Mouse (Mus musculus): ENCODE measurements around the gene Rtl10. TPM values are rescaled to one million over a fixed set of nuclear protein-coding genes. Genes with fewer than 3 reads are reported as not detected.

Rtl10 gene
- total RNA-seq (2022) = 1 to 10 TPM; 3.5 to 4.8 (median 4.0) TPM

GRCm38 (mm10) chr16:18498558-18498990 is at the start of gene Rtl10, which contains the start of gene Gnb1l:
Rtl10 (plus strand) TSS chr16:18498901.
Gnb1l (plus strand) TSS chr16:18498713.
- peak; percentile 94 for DNase-seq (ENCODE audit: low spot score)

DNA sequence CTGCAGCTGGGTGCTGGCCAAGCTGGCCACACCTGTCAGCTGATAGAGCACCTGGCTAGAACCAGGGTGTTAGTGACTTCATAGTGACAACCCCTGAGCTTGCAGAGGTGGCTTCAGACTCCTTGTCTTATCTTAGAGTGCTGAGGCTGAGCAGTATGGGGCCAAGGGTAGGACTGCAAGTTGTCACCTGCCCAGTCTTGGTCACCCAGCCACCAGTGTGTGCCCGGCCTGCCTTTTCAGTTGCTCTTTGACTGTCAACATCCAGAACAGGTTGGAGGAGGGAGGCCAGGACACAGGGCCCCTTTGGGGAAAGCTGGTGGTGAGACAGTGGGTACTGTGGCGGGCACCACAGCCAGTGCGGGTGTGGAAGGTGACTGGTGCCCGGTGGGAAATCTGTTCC is 49.7 kb upstream of the Rtl10 start:
- DNase-seq (ENCODE audit: low spot score) = no peak

DNA sequence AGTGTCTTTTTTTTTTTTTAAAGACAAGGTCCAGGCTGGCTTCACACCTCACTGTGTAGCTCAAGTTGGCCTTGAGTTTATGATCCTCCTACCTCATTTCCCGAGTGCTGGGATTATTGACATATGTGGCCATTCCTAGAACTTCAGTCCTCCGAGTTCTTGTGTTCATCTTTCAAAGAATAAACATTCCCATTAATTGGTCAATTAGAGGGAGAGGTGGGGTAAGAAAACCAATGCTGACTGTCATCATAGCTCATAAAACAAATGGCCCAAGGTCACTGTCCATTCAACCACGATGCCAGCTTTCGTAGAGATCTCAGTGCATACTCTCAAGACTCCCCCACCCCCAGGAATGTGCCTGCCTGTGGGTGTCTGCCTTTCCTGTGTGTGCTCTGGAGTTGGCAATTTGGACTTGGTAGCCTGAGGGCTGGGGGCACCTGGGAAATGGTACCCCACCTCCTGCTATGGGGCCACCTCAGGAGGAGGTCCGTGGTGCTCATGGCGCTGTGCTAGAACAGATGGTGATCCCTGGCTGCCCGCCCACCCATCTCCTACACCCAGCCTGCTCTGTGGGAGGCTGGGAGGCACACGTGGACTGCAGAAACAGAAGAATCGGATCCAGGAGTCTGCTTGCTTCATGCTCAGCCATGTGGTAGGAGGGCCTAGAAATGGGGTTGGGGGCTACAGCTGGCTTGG is 47.1 kb upstream of the Rtl10 start:
- no peak for DNase-seq (ENCODE audit: low spot score)

DNA sequence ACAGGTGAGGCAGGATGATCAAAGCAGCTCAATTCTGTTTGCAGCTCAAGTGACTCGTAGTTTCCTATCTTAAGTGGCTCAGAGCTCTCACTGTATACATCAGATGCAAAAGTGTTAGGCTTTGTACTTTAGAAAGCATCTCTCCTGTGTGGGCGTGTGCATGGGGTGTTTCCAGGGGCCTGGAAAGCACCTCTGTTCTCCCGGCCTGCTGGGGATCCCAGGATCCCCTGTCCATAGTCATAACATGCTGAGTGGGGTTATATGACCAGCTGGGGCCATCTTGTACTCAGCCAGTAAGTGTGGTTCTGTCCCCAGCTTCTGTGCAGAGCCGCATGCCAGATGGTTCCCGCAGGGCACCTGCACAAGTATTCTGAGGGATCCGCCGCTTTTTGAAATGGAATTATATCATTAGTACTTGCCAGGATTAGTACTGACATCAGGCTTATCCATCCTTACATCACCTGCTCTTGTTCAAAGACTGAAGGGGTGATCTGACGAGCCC is 46.3 kb upstream of the Rtl10 start:
- no peak for DNase-seq (ENCODE audit: low spot score)

DNA sequence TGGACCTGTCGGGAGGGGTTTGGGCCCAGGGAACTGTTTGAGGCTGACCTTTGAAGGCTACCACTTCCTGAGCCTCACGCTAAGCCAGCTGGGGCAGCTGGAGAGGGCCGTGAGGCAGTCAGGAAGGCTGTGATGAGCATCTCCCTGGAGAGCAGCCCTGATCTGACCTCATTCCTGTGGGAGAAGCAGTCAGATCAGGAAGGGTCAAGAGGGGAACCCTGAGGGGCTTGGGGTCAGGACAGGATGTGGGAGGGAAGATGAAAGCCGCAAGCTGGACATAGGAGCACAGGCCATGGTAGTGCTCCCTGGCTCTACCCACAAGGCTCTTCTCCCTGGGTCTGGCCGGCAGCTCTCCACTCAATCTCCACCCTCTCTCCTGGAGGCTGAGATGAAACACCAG is 44.9 kb upstream of the Rtl10 start:
- no peak for DNase-seq (ENCODE audit: low spot score)

- DNase-seq (ENCODE audit: low spot score) = no peak
Measured at GRCm38 (mm10) chr16:18455407-18455806, 43.3 kb upstream of the Rtl10 start.

- DNase-seq (ENCODE audit: low spot score) = no peak
Measured at GRCm38 (mm10) chr16:18458661-18459060, 40.0 kb upstream of the Rtl10 start.

DNA sequence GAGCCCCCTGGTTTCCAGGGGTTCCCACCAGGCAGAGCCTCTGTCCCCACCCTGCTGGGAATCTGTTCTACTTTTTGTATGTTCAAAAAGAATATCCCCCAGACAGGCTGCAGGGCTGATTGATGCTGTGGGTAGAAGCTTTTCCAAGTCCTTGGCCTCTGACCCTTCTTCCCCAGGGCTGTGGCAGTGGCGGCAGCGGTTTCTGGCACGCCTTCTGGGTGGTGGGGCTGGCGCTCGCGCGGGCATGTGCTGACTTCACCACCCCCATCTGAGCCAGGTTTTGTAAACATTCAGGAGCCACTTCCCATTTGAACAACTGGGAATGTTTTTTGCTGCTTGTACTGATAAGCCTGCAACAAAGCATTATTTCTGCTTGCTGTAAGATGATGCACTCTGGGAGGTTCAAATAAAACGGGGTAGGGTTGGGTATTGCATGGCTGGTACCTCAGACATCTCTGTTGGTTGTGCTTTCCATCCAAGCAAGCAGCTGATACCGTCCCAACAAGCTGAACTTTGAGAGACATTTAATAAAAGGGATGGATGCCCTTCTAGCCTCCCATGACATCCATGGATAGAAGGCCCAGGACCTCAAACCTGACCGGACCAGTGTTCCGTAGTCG is 39.3 kb upstream of the Rtl10 start:
- no peak for DNase-seq (ENCODE audit: low spot score)

- peak; percentile 51 for DNase-seq (ENCODE audit: low spot score)
Measured at GRCm38 (mm10) chr16:18459955-18460370, 38.7 kb upstream of the Rtl10 start.

- no peak for DNase-seq (ENCODE audit: low spot score)
Measured at GRCm38 (mm10) chr16:18460826-18461225, 37.9 kb upstream of the Rtl10 start.

DNA sequence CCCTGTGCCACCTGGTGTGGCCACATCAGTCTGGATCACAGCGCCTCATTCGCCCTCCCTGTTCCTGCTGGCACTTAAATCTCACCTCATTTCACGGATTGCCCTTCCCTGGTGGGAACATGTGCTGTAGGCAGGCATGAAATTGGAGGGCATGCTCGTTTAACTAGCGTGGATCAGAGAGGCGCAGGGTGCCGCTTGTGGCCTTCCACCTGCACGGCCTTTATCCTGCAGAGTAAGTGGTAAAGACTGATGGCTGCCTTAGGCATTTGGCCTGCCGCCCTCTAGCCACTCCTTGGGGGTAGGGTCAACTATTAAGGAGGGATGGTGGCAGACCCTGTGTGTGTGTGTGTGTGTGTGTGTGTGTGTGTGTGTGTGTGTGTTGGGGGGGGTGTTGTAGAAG is 36.7 kb upstream of the Rtl10 start:
- DNase-seq (ENCODE audit: low spot score) = no peak

GRCm38 (mm10) chr16:18462598-18462997 is 36.1 kb upstream of the Rtl10 start:
- DNase-seq (ENCODE audit: low spot score) = peak; percentile 35

- peak; percentile 64 for DNase-seq (ENCODE audit: low spot score)
Measured at GRCm38 (mm10) chr16:18464271-18464670, 34.4 kb upstream of the Rtl10 start.

GRCm38 (mm10) chr16:18470829-18471228 is 27.9 kb upstream of the Rtl10 start:
- DNase-seq (ENCODE audit: low spot score) = no peak

GRCm38 (mm10) chr16:18471381-18471955 is 27.2 kb upstream of the Rtl10 start:
- DNase-seq (ENCODE audit: low spot score) = no peak

DNA sequence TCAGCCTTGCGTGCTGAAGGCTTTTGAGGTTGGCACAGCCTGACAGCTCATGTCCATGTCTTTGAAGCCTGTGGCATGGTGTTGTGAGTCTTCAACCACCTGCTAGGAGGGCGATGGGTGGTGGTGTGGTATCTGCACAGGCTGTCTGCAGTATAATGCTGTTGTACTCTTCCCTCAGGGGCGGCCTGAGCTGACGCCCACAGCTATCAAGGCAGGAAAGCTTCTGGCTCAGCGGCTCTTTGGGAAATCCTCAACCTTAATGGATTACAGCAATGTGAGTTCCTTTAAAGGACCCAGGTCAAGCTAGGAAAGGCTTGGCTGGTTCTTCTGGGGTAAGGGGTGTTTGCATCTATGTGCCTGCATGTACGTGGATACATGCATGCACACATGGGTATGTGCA is 26.7 kb upstream of the Rtl10 start:
- DNase-seq (ENCODE audit: low spot score) = no peak

DNA sequence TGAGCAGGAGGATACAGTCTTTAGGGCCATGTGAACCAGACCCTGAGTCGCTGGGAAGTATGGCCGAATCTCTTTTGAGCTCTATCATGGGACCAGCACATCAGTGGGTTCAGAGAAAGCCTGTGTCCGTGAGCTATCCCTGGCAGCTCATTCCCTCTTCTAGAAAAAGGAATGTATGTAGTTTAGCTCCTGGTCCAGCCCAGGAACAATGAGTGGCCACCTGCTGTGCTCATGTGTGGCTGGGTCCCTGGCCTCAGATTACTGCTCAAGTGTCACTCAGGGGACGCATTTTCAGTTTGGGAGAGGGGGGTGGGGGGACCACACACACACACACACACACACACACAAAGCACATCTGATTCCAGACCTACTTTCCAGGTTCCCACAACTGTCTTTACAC is 26.3 kb upstream of the Rtl10 start:
- no peak for DNase-seq (ENCODE audit: low spot score)

- DNase-seq (ENCODE audit: low spot score) = no peak
Measured at GRCm38 (mm10) chr16:18472976-18473375, 25.7 kb upstream of the Rtl10 start.

GRCm38 (mm10) chr16:18474021-18474420 is 24.7 kb upstream of the Rtl10 start:
- no peak for DNase-seq (ENCODE audit: low spot score)

DNA sequence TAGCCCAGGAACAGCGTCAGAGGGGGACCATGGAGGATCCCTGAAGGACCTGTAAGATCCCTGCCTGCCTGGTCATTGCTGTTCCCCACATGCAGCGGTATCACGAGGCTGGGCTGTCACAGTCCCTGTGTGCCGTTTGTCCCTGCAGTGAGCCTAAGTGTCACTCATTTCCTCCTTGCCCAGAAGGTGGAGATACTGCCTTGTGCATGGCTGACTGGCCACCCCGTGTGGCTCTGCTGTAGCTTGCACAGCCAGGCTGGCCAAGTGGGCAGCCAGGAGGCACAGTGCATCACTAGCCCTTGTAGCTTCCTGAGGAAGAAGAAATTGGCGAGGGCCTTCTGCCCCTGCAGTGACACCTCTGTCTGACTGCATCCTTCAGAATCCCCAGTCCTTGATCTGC is 20.7 kb upstream of the Rtl10 start:
- no peak for DNase-seq (ENCODE audit: low spot score)

DNA sequence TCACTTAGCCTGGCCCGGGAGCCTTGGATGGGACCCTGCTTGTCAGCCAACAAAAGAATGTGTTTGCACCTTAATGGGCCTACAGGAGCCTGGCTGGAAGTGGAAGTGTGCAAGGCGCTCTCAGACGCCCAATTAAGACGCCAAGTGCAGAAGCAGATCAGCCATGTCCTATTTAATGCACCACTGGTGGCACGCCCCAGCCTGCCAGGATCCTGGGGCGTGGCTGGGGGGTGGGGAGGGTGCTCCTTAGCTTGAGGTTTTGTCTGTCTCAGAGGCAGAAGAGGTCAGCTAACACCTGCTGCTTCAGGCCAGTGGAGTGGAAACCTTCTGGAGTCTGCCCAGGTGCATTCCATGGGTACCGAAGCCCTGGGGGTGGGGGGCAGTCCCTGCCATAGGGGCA is 19.0 kb upstream of the Rtl10 start:
- DNase-seq (ENCODE audit: low spot score) = no peak

- no peak for DNase-seq (ENCODE audit: low spot score)
Measured at GRCm38 (mm10) chr16:18480933-18481485, 17.7 kb upstream of the Rtl10 start.

DNA sequence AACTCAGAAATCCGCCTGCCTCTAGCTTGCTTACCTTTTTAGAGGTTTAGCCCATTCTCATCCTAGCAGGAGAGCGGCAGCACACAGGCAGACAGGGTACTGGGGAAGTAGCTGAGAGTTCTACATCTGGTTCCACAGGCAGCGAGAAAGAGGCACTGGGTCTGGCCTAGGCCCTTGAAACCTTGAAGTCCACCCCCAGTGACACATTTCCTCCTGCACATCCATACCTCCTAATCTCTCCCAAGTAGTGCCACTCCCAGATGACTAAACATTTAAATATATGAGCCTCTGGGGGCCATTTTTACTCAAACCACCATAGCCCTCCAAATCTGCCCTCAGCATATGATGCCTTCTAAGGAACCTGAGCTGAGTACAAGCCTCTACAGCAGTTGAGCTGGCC is 16.3 kb upstream of the Rtl10 start:
- no peak for DNase-seq (ENCODE audit: low spot score)
